Mouse (Mus musculus) stomach, embryonic 15.5 days (tissue): ENCODE data around the gene Tifa. TPM values are rescaled to one million over a fixed set of nuclear protein-coding genes. Genes with fewer than 3 reads are reported as not detected.

Source experiments
- ATAC-seq: fragments of 200-750 bp; cut with Nextera tagmentation; 2 replicates; pipeline ENCODE4 v1.8.0; 2017; ENCODE audit warnings: low read depth, moderate number of reproducible peaks, moderate TSS enrichment; ENCODE audit not compliant: insufficient read depth, low FRiP score
- H3K27ac ChIP-seq: fragments of 300-500 bp; sonication (generic); 2 replicates; pipeline ENCODE4 v1.5.1; 2015; ENCODE audit warnings: mild to moderate bottlenecking, inconsistent platforms
- H3K27me3 ChIP-seq: fragments of 300-500 bp; sonication (generic); replicated peaks from 2 replicates; pipeline ENCODE4 v1.6.1; 2015; ENCODE audit warnings: inconsistent platforms
- H3K36me3 ChIP-seq: fragments of 300-500 bp; sonication (generic); 2 replicates; pipeline ENCODE4 v1.6.1; 2015; ENCODE audit warnings: inconsistent platforms
- H3K4me1 ChIP-seq: fragments of 300-500 bp; sonication (generic); 2 replicates; pipeline ENCODE4 v1.6.1; 2015; ENCODE audit warnings: inconsistent platforms
- H3K4me2 ChIP-seq: fragments of 300-500 bp; sonication (generic); 2 replicates; pipeline ENCODE4 v1.6.1; 2015; ENCODE audit warnings: mild to moderate bottlenecking, inconsistent platforms
- H3K4me3 ChIP-seq: fragments of 300-500 bp; sonication (generic); replicated peaks from 2 replicates; pipeline ENCODE4 v1.5.1; 2015; ENCODE audit warnings: inconsistent platforms
- H3K9ac ChIP-seq: fragments of 300-500 bp; sonication (generic); 2 replicates; pipeline ENCODE4 v1.6.1; 2015; ENCODE audit warnings: inconsistent platforms
- H3K9me3 ChIP-seq: fragments of 300-500 bp; sonication (generic); 2 replicates; pipeline ENCODE4 v1.6.1; 2016; ENCODE audit warnings: inconsistent platforms
- WGBS: fragments of 180-500 bp; shearing (Covaris S2); methylation state at CpG from one replicate; pipeline ENCODE4 v1.1.7; 2015; 5-methylcytosine and 5-hydroxymethylcytosine counted together
- polyA plus RNA-seq: library from polyadenylated mRNA; unstranded; fragments of >200 nt; fragmentation: Nextera tagmentation; extraction: Ambion mirVana; gene quantifications from 2 replicates; pipeline ENCODE4 v1.2.1, GENCODE M21; 2015

Gene Tifa
- polyA plus RNA-seq, 1 experiment from 2014 or later = 8.1 TPM

DNA sequence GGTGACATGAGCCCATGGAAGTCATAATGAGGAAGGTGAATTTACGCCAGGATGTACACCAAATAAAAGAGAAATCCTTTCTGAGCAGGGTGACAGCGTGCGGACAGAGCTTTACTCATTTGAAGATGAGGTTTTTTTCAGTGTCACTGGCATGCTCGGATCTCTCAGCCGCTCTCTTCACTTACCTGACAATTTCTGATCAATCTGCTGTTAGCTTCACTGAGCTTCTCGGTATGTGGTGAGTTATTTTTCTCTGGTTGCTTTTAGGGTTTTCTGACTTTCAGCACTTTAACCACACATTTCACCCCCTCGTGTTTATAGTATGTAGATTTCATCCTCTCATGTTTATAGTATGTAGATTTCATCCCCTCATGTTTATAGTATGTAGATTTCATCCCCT is 85.5 kb downstream of the Tifa start:
- 70% methylated on average over 7 of the region's 7 CpGs for WGBS
- H3K4me3 ChIP-seq = no peak overlapping the region

DNA sequence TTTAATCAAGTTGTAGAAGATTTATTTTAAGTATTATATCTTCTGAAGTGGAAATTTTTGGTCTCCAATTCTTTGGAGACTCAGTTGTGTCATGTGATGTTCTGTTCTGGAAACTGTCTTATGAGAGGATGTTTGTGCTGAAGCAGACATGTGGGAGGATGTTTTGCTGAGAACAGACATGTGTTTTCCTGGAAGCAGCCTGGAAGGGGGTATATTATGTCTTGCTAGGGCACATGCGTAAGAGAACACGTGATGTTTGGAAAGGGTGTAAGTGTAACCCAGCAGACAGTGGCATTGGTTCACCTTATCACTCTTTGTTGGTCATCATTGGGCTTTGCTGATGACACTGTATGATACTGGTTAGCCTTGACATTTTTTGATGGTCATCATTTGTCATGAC is 85.9 kb downstream of the Tifa start:
- Histone ChIP-seq H3K36me3 (no peaks in the 10 kb centered on the region), H3K9ac (no peak overlapping the region), H3K4me2 (no peak overlapping the region), H3K4me1 (no peaks in the 10 kb centered on the region), H3K4me3 (no peak overlapping the region), H3K27me3 (no peaks in the 10 kb centered on the region), H3K27ac (no peak overlapping the region), H3K9me3 (no peaks in the 10 kb centered on the region)
- no peak for ATAC-seq
- WGBS = 86% methylated on average over 2 of the region's 2 CpGs

More for the DNA sequence above, 85.5 kb downstream of the Tifa start:
- no peak for ATAC-seq
- Histone ChIP-seq H3K27me3 (no peaks in the 10 kb centered on the region), H3K9ac (no peak overlapping the region), H3K36me3 (no peaks in the 10 kb centered on the region), H3K4me2 (no peak overlapping the region), H3K27ac (no peak overlapping the region), H3K4me1 (no peaks in the 10 kb centered on the region), H3K9me3 (no peaks in the 10 kb centered on the region)

DNA sequence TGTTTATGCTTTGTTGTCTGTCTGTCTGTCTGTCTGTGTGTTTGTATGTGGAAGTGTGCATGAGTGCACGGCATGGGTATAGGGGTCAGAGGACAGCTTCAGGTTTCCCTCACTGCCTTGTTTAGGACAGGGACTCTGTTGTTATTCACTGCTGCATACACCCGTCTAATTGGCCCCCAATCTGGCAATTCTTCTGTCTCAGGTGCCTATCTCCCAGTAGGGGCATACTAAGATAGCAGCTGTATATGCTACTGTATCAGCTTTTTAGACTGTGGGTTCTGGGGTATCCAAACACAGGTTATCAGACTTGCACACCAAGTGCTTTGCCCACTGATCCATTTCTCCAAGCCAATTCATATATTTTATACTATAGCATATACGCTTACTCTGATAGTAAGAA is 90.4 kb downstream of the Tifa start:
- 85% methylated on average over 3 of the region's 3 CpGs for WGBS
- Histone ChIP-seq H3K4me3 (no peak overlapping the region), H3K9ac (no peak overlapping the region), H3K4me1 (no peaks in the 10 kb centered on the region), H3K27me3 (no peaks in the 10 kb centered on the region), H3K9me3 (no peaks in the 10 kb centered on the region), H3K4me2 (no peak overlapping the region), H3K27ac (no peak overlapping the region), H3K36me3 (no peaks in the 10 kb centered on the region)
- ATAC-seq = no peak

DNA sequence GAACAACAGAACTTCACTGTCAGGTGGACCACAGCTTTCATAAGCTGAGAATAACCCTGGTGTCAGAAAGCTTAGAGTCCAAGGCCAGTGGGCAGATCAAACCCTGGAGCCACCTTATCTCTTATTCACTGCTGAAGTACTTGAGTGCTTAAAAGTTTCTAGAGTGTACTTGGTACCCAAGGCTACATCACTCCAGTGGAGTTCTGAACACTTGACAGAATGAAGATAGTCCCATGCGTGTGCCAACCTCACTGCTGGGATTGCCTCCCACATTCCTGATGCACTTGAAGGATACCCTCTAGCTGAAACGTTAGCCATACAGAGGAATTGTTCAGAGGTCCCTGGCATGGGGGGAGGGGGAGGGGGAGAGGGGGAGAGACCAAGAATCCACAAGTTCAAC is 92.1 kb downstream of the Tifa start:
- H3K4me2 ChIP-seq = no peak overlapping the region
- ATAC-seq = no peak
- H3K36me3 ChIP-seq = no peaks in the 10 kb centered on the region
- H3K9me3 ChIP-seq = no peaks in the 10 kb centered on the region
- no peak overlapping the region for H3K4me3 ChIP-seq
- no peaks in the 10 kb centered on the region for H3K27me3 ChIP-seq
- WGBS = 64% methylated on average over 2 of the region's 2 CpGs
- H3K27ac ChIP-seq = no peak overlapping the region
- H3K9ac ChIP-seq = no peak overlapping the region
- no peaks in the 10 kb centered on the region for H3K4me1 ChIP-seq

Other genes with a start within 250 kb of the Tifa start
- gene Larp7, start 236.5 kb upstream of the Tifa start, polyA plus RNA-seq = 50.9 and 55.5 TPM in 2 replicates
- 7.2 and 8.1 TPM in 2 replicates for gene Zgrf1, start 236.3 kb upstream of the Tifa start, polyA plus RNA-seq
- 0.08 TPM in 1 of 2 replicates, not detected in the other for gene Neurog2, start 156.7 kb upstream of the Tifa start, polyA plus RNA-seq
- 3.2 and 3.6 TPM in 2 replicates for gene Alpk1, start 9.3 kb upstream of the Tifa start, polyA plus RNA-seq
- 66.9 and 70.0 TPM in 2 replicates for gene Ap1ar, start 47.7 kb downstream of the Tifa start, polyA plus RNA-seq
- 21.0 and 27.9 TPM in 2 replicates for gene Fam241a, start 106.5 kb downstream of the Tifa start, polyA plus RNA-seq